Mouse (Mus musculus) ES-CJ7 (cell line): ENCODE data around the gene Ccdc188.

Source experiments
- DNase-seq: peaks from one replicate; pipeline ENCODE4 v3.0.0; 2011; ENCODE audit warnings: low read depth, low spot score

Gene Ccdc188

GRCm38 (mm10) chr16:18202061-18202460 is 15.6 kb upstream of the Ccdc188 start:
- DNase-seq = no peak

GRCm38 (mm10) chr16:18203430-18204091 is 14.1 kb upstream of the Ccdc188 start:
- DNase-seq = no peak

GRCm38 (mm10) chr16:18210701-18211416 is 6.8 kb upstream of the Ccdc188 start:
- peak; percentile 64 for DNase-seq

- DNase-seq = peak; percentile 71
Measured at GRCm38 (mm10) chr16:18211417-18212171, 6.1 kb upstream of the Ccdc188 start.

- no peak for DNase-seq
Measured at GRCm38 (mm10) chr16:18213689-18214088, 4.0 kb upstream of the Ccdc188 start.

GRCm38 (mm10) chr16:18214858-18215257 is 2.8 kb upstream of the Ccdc188 start:
- DNase-seq = no peak

- no peak for DNase-seq
Measured at GRCm38 (mm10) chr16:18218580-18218996, 909 bp downstream of the Ccdc188 start.

GRCm38 (mm10) chr16:18220001-18220400 is 2.3 kb downstream of the Ccdc188 start:
- DNase-seq = no peak

- no peak for DNase-seq
Measured at GRCm38 (mm10) chr16:18220856-18221542, 3.3 kb downstream of the Ccdc188 start.

- no peak for DNase-seq
Measured at GRCm38 (mm10) chr16:18221543-18221898, 3.8 kb downstream of the Ccdc188 start.

- DNase-seq = no peak
Measured at GRCm38 (mm10) chr16:18222188-18222587, 4.5 kb downstream of the Ccdc188 start.

GRCm38 (mm10) chr16:18227187-18227586 is 9.5 kb downstream of the Ccdc188 start:
- no peak for DNase-seq

GRCm38 (mm10) chr16:18227897-18228422 is 10.3 kb downstream of the Ccdc188 start:
- no peak for DNase-seq

- DNase-seq = no peak
Measured at GRCm38 (mm10) chr16:18228856-18229255, 11.2 kb downstream of the Ccdc188 start.

- no peak for DNase-seq
Measured at GRCm38 (mm10) chr16:18229622-18230021, 11.9 kb downstream of the Ccdc188 start.

- DNase-seq = no peak
Measured at GRCm38 (mm10) chr16:18230617-18231016, 12.9 kb downstream of the Ccdc188 start.

- no peak for DNase-seq
Measured at GRCm38 (mm10) chr16:18231047-18231446, 13.4 kb downstream of the Ccdc188 start.

- no peak for DNase-seq
Measured at GRCm38 (mm10) chr16:18231451-18231850, 13.8 kb downstream of the Ccdc188 start.

GRCm38 (mm10) chr16:18233451-18233850 is 15.8 kb downstream of the Ccdc188 start:
- DNase-seq = no peak

- no peak for DNase-seq
Measured at GRCm38 (mm10) chr16:18233919-18234670, 16.4 kb downstream of the Ccdc188 start.
